Mouse (Mus musculus): Measurements from ENCODE around the gene Thoc3. TPM values are rescaled to one million over a fixed set of nuclear protein-coding genes. Genes with fewer than 3 reads are reported as not detected.

The Thoc3 gene
- total RNA-seq, 2 experiments from 2014 or later: 39.4 to 40.0 TPM

Other genes starting within 250 kb of the Thoc3 start
- 100 to 1,000 TPM; 867 to 943 TPM for gene Cplx2, start 97.5 kb downstream of the Thoc3 start, total RNA-seq (2021)
- gene Simc1, start 34.9 kb upstream of the Thoc3 start, total RNA-seq (2021): 10 to 100 TPM; 14.2 to 16.7 TPM
- gene 4833439L19Rik, start 96.6 kb upstream of the Thoc3 start, total RNA-seq (2021): 100 to 1,000 TPM; 151 to 172 TPM
- gene Arl10, start 106.2 kb upstream of the Thoc3 start, total RNA-seq (2021): 10 to 100 TPM; 33.3 to 33.7 TPM
- gene Nop16, start 121.2 kb upstream of the Thoc3 start, total RNA-seq (2021): 10 to 100 TPM; 25.7 to 27.5 TPM
- gene Higd2a, start 121.4 kb upstream of the Thoc3 start, total RNA-seq (2021): 100 to 1,000 TPM; 183 to 199 TPM
- gene Cltb, start 142.5 kb upstream of the Thoc3 start, total RNA-seq (2021): 100 to 1,000 TPM; 269 to 294 TPM
- gene Faf2, start 152.9 kb upstream of the Thoc3 start, total RNA-seq (2021): 10 to 100 TPM; 56.1 to 57.6 TPM
- gene Rnf44, start 225.1 kb upstream of the Thoc3 start, total RNA-seq (2021): 100 to 1,000 TPM; 139 to 158 TPM
- gene Cdhr2, start 232.6 kb upstream of the Thoc3 start, total RNA-seq (2021): under 1 TPM; 0.25 to 0.31 TPM